Mouse (Mus musculus): Measurements from ENCODE around the gene Med9.

Gene Med9

DNA sequence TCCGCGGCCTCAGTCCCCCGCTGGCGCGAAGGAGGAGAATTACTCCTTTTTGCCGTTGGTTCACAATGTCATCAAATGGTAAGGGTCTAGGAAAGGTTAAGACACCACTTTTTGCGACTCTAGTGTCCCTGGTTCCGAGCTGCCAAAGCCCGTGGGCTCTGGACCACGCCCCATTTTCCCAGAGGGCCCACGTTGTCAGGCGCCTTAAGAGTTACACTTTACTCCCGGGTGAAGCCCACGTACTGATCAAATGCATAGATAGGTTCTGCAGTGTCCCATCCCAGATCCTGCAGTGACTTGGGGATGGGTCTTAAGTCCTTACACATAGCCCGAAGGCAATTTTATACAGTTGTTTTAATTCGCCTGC lies 378 bp downstream of the Med9 start:
- DNase-seq: peak; percentile 17

DNA sequence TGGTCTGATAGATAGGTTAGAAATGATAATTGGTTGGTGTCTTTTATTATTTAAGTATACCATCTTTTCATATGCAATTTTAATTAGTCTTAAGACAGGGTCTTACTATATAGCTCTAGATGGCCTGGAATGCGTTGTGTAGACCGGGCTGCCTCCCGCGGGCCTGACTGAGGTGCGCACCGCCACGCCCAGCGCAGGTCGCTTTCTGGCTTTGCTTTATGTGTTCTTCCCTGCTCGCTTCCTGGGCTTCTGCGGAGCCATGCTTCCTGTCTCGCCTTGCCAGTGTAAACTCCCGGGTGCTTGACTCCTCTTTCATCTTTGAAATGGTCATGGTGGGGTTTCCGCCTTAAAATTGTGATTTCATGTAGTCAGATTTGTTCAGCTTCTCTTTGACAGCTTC lies 4.9 kb downstream of the Med9 start:
- DNase-seq: peak; percentile 34

DNA sequence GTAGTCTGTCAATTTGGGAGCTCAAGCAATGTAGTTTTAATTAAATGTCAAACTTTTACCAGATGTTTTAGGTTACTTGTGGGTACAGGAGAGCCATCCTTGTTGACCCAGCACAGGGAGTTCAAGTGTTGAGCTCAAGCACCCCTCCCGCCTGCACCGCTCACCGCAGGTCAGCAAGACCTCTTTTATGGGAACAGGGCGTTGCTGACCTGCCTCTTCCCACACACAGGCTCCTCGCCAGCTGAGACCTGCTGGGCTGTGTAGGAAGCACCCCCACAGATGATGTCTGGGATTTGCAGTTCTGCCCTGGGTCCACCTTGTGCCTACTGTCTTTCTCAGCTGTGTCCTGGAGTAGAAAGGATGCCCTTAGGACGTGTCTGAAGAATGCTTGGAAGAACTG lies 8.7 kb downstream of the Med9 start:
- peak; percentile 66 for DNase-seq

DNA sequence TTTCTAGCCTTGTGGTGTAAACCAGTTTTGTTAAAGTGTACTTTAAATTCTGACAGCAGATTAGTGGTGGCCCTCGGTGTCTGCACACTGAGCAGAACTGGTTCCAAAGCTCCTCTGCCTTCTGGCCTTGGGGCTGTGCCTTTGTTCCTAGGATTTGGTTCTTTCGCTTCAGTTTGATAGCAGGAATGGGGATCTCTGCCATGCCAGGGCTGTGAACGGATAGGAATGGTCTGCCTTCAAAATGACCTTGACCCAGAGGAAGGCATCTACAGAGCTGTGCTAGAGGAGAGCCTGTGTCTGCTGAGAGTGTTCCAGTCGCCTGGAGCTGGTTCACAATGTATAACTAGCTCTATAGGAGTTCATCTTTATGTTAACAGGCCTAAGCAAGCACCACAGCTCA lies 11.4 kb downstream of the Med9 start:
- DNase-seq: no peak

DNA sequence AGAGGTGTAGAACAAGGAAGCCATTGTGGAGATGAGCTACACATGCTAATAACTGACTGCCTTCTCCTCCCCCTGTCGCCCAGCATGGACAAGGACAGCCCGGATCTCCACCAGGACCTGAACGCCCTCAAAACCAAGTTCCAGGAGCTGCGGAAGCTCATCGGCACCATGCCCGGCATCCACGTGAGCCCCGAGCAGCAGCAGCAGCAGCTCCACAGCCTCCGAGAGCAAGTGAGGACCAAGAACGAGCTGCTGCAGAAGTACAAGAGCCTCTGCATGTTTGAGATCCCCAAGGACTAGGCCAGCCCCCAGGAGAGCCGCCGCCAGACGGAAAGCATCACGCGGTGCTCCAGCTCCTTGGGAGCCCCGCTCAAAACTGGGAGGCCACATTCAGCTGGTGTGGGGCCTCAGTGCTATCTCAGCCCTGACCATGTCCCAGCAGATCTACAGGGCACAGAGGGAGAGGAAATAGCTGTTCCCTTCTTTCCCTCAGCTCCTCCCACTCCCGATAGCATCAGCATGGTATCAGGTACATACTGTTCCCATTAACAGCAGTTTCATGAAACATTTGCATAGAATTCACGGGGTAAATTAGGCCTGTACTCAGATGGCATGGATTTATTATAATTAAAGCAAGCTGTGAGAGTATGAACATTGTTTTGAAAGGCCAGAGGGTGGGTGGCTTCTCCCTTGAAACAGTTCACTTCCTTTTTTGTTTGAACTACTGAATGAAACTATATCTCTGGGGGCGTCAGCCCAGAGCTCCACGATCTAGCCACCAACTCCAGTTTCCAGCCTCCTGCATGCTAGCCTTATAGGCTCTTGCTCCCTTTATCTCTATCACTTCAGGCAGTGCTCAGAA lies 12.7 kb downstream of the Med9 start:
- DNase-seq: no peak

DNA sequence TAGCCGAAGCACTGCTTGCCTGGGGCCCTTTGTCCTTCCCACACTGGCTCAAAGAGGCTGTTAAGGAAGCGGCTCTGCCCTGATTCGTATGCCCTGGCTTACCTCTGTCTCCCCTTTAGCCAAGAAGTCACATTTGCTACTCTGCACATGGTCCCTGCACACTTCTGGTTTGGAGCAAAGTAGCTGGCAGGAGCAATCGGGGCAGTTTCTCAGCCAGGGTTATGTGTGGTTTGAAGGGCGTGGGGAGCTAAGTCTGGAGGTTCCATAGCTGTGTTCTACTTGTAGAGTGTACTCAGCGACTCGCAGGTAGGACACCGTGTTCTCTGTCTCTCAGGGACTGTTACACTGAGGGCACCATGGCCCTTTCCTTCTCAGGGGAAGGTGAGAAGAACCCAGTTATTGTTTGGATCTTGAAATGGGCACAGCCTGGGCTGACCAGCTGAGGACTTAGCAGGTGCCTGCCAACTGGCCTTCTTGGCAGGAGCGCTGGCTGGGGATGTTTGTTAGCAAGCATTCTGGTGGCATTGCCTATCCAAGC lies 13.4 kb downstream of the Med9 start:
- peak; percentile 64 for DNase-seq

DNA sequence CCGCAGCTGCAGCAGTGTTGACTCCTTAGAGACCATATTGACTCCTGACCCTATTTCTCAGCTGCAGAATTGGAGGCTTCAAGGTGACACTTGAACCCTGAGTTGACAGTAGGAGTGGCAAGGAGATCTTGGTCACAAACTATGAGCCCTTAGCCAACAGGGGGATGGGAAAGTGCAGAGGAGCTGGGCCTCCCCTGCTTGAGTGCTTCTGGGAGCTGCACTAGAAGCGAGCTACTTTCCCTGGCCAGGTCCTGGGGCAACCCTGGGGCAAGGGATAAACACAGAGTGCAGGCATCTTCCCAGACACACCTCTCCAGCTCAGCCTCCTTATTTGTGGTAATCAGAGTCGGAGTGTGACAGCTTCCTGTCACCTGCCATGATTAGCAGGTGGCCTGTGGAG lies 14.6 kb downstream of the Med9 start:
- no peak for DNase-seq

DNA sequence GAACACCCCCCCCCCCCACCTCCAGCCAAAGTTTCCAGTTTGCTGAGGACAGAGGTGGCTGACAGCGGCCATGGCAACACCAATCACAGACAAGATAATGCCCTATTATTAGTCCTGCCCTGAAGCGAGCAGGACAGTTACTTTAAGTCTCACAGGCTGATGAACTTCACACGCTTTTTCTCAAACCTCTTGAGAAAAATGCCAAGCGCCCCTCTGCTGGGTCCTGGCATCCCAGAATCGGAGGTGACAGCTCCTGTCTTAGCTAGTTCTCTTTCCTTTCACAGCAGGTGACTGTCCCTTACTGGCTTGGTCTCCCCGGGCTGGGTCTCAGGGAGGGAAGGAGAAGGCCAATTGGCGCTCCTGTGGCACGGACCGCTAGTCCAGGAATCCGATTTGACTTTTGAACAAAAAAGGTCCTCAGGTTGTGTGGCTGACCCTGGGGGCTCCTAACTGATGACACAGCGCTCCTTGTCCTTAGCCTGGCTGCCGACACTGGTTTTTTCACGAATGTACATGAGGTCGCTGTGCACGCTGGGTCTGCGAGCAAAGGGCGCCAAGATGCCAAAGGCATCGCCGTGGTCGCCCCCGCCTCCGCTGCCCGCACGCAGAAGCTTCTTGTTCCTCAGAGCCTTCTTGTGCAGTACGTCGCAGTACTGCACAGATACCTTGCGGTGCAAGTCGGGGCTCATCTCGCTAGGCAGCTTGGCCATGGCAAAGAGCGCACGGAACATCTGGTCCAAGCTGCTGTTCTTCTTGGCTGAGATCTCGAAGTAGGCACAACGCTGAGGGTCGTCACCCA lies 15.6 kb downstream of the Med9 start:
- DNase-seq: no peak

DNA sequence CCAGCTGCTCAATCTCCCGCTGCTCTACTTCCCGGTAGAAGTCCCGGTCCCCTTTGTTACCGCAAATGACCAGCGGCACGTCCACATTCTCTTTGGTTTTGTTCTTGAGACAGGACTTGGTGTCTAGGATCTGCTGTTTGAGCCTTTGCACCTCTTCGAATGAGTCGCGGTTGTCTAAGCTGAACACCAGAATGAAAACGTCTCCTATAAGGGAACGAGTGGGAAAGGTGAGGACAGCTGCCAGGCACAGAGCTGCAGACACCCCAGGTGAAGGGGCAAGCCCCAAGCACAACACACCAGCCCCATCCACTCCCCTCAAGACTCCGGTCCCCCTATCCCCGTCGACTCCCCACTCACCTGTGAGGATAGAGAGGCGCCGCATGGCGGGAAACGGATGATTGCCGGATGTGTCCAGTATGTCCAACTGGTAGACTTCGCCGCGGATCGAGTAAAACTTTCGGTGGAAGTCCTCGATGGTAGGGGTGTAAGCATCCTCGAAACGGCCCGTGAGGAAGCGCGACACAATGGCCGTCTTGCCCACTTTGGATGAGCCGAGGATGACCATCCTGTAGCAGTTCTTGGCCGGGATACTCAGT lies 16.3 kb downstream of the Med9 start:
- DNase-seq: no peak

DNA sequence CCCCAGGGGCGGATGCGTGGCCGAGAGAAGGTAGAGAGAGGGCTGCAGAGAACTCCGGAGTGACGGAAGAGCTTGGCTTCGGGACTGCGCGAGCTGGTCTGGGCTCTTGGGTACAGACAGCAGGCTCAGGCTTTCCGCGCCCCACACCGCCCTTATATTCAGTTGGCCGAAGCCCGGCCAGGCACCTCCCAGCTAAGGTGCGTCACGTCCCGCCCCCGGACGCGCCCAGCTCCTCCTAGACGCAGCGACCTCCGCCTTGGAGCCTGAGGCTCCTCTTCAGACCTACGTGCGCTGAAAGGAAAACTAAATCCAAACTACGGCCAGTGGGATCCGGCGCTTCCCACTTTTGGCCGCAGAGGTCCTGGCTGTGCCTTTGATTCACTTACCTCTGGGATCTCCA lies 16.8 kb downstream of the Med9 start, which contains the start of gene Rasd1:
Gene Rasd1, minus strand, starts transcription at position 127 of the 400 bp plus-strand sequence.
- DNase-seq: peak; percentile 93

DNA sequence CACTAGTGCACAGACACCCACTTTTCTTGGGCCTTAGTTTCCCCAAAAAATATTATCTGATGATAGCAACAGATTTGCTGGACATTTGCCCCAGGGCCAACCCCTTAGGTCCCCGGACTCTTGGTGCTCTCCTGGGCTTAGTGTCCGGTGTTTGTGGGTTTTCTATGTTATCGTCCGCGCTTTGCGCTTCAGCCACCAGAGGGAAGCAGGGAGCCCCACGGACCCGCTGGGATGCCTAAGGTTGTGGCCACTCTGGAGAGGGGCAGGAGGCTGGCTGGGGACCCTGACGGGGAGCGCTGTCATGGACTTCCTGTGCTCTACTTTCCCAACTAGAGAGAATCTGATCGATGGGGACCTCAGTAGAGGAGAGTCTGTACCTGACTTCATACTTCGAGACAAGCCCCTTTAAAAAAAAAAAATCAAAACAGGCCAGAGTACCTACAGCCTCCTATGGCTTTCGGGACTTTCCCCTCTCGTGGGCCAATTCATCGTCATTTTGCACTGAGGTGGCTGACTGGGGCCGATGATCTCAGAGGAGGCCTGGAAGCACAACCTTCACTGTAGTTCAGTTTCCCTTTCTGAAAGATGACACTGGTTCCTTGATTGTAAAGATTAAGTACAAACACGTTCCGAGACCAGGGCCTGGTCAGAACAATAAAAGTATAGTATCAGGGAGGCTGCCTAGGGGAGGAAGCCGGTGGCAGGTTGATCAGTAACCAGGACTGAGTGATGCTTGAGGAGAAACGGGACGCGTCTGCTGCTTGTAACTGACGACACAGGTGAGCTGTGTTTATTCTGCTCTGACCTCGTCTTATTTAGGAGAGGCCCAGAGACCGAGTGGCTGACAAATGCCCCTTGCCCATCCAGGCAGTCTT lies 17.5 kb downstream of the Med9 start:
- DNase-seq: peak; percentile 93

DNA sequence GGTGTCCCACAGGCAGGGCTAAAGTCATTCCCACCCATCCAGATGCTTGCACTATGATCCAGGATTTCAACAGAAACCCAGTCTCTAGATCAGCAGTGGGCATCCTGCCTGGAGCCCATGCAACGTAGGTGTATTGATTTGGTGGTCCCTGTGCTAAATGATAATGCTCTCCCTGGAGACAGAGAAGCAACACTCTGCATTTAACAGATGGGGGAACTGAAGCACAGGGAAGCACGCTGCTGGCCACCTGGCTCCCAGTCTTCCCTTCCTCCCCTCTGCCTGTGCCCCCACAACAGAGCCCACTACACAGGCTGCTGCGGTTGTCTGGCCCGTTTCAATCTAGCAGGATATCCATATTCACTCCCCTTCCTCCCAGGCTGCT lies 18.1 kb downstream of the Med9 start:
- no peak for DNase-seq

DNA sequence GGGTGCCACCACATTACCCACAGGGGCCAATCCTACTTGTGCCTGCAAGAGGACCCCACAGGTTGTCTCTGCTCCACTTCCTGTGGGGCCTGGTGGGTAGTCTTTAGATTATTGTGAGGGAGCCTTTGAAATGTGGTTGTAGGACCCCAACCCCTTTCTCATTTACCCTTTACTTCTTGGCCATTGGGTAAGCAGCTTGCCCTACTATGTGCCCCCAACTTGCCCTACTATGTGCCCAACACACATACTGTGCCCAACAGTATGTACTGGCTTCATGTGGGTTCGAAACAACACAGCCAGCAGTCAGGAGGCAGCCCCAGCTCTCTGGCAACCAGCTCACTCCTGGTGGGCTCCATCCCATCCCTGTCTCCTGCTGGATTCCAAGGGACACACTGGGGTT lies 19.8 kb downstream of the Med9 start:
- DNase-seq: no peak

DNA sequence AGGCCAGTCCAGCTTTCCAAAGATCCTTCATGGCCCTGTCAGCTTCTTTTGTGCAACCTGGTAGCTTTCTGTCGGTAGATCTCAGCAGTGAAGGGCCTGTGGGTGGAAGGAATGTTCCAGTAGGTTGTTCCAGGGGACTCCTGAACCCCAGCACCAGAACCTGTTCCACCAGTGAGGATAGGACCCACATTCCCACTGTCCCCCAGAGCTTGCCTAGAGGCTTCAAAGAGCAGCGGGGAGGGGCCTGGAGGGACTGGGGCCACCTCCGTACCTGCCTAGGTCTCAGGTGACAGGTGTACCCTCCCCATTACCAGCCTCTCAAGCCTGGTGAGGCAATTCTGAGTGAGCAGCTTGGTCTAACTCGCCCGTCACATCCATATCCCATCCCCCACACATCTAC lies 22.8 kb downstream of the Med9 start:
- DNase-seq: no peak

DNA sequence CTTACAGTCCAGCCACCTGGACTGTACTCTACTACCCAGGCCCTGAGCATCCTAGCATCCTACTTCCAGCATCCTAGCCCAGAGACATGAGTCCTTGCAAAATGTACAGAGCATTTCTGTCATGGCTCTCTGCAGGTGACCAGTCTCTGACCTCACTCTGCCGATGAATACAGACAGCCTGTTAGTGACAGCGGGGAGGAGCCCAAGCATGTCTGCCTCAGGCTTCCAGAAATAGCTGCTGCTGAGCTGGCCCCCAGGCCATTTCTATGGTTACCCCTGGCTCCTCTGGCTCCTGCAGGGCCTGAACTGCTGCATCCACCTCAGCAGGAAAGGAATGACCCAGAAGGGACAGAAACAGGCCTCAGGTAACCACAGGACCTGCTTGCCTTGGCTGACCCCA lies 23.7 kb downstream of the Med9 start:
- no peak for DNase-seq

DNA sequence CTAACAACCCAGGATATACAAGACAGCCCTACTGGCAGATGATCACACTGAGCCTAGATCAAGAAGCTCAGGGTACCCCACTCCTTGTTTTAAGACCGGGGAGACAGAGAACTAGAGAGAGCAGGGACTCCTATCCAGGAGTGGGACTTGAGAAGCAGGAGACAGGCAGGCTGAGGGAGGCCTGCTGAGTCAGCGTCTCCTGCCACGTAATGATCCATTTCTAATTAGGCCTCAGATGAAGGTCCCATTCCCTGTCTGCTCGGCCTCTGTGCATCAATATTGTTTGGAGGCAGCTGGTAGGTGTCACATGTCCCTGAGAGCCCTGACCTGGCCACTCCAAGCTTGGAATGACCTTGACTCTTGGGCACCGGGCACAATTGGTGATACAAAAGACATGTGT lies 25.4 kb downstream of the Med9 start:
- DNase-seq: no peak

DNA sequence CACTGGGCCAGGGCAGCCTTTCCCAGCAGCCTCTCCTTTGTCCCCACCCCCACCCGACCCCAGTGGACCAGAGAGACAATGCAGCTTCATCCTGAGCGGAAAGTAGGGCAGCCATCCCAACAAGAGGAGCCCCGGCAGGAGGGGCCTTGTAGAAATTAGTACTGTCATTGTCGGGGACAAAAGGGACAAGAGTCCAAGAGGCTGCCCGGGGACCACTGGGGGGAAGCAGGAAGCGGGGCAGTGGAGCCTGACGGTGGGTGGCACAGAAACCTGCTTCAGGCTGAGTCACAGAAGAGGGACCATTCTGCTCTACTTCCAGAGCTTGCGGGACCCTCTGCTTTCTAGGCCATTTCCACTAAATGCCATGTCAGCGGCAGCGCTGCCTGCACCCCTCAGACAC lies 27.2 kb downstream of the Med9 start:
- no peak for DNase-seq

DNA sequence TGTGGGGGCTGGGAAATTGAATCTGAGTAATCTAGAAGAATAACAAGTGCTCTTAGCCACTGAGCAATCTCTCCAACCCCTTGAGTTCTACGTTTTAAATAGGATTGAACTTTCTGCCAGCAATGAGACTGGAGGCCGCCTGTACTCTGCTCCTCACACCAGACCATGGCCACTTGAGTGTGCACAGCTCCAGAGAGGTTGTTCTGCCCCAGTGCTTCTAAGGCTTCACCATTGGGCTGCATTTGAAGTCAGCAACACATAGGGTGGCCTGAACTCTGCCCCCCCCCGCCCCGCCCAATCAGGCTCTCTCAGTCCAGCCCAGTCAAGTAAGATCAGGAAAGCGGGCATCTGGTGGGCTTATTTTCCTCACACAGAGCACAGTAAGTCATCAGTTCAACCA lies 29.8 kb downstream of the Med9 start:
- no peak for DNase-seq

DNA sequence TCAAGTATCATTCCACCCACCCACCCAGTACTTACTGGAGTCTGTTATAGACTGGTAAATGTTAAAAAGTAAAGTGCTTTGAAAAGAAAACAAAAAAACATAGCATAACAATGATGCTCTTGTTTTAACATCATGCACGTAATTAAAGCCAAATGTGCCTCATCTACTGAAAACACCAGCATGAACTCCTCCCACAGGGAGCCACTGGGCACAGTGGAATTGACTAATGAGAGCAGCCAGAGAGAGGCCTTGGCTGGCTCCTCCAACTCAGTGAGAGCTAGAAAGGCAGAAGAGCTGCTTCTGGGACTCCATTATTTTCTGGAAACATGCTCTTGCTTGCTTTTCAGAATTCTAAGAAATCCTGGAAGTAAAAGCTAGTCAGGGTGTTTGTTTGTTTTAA lies 41.4 kb downstream of the Med9 start:
- DNase-seq: no peak

DNA sequence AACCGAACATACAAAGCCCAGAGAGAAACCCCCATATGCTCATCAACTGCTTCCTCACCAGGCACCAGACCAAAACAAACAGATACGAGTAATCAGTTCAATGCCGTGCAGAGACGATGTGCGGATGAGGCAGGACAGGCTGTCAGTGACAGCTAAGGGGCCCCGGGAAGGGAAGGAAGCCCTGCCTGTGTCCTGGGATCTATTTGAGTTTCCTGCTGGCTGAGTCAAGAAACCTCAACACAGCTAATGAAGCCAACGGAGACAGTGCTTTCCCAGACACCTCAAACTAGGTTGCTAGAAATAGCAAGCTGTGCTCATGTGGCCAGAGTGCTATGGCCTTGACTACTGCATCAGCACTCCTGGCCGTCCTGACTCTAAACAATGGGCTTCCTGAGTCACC lies 43.4 kb downstream of the Med9 start:
- DNase-seq: peak; percentile 58

DNA sequence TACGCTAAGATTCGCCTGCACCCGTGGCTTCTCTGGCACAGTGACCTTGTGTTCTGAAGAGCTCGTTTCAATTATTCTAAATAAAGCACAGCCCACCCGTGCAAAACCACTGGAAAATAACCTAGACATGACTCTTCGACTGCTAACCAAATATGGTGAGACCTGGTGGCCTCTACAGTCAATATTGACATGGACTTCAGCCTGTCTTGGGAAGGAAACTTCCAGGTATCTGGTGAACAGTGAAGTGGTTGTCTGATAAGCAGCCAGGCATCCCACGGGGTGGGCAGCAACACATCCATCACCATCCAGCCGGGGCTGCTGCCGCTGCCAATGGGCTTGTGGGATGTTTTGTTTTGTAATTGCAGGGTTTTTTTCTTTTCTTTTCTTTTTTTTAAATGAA lies 46.3 kb downstream of the Med9 start:
- no peak for DNase-seq

DNA sequence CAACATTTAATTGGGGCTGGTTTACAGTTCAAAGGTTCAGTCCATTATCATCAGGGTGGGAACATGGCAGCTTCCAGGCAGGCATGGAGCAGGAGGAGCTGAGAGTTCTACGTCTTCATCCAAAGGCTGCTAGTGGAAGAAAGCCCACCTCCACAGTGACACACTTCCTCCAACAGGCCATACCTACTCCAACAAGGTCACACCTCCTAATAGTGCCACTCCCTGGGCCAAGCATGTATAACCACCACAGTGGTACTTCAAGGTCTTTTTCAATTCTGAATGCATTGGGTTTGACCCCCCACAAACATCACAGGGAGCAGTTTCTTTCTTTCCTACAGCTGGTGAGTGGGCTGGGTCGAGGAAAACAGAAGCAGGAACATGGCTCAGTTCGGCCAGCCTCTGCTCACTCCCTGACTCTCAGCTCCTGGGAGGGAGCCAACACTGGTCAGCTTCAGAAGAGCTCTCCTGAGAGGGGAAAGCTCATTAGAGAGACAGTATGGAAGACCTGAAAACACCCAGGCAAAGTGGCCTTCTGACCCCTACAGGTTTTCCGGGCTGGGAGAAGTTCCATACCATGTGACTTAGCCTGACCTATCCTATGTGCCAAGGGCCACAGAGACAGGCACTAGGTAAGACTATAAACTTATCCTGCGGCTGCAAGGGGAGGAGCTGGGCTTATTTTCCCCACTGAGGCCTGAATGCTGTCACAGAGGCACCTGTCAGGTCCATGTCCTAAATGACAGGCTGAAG lies 53.4 kb downstream of the Med9 start:
- no peak for DNase-seq
